Mouse (Mus musculus): ENCODE data around the gene Kpna6.
A peak's percentile ranks its signal among the peaks of the same experiment; 100 is the strongest.

Gene Kpna6

GRCm38 (mm10) chr4:129645204-129645603, 27.4 kb downstream of the Kpna6 start:
- DNase-seq: no peak

GRCm38 (mm10) chr4:129641756-129642155, 30.8 kb downstream of the Kpna6 start:
- peak; percentile 42 for DNase-seq

- peak; percentile 98 for DNase-seq
These were observed 31.7 kb downstream of the Kpna6 start, which contains the start of gene Txlna for GRCm38 (mm10) chr4:129640638-129641467. Txlna (minus strand) TSS chr4:129641065.

DNA sequence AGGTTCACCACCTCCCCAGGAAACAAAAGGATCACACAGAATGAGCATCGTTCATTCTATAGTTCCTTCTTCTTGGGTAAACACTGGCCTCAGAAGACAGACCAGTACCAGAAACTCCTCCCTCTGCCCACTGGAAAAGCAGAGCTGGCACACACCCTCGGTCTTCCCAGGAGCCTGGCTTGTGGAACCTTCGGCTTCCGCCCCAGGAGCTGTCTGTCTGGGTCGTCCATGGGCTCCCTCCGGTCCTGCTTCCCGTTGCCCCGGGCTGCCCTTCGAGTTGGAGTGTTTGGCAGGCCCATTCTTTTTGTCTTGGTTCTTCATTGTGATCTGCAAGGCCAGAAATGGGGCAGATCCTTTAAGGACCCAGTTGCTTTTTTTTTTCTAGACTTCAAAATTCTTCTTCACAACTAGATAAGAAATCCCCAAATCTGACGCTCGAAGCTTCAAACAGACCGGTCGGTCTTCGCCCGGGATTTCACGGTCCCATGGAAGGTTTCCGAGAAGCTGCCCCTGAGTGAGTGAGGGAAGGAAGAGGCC, 32.4 kb downstream of the Kpna6 start:
- DNase-seq: peak; percentile 48

- no peak for DNase-seq
These were observed 33.3 kb downstream of the Kpna6 start for GRCm38 (mm10) chr4:129639221-129639620.

GRCm38 (mm10) chr4:129633852-129634251, 38.7 kb downstream of the Kpna6 start:
- no peak for DNase-seq

DNA sequence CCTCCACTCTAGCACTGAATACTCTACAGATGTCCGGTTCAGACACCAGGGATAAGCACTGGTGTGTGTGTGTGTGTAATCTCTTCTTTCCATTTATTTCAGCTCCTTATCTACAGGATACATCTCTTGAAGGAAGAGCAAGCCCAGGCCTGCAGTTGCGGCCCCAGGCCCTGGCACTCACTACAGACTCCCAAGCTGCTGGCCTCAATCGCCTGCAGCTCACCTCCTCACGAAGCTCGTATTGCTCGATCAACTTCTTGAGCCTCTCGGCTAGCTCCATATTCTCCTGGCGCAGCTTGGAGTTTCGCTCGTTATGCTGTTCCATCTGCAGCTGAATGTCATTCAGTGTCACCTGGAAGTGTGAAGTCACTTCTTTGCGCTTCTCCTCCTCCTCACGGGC, 40.7 kb downstream of the Kpna6 start:
- DNase-seq: no peak

- no peak for DNase-seq
These were observed 41.6 kb downstream of the Kpna6 start for GRCm38 (mm10) chr4:129630944-129631343.

DNA sequence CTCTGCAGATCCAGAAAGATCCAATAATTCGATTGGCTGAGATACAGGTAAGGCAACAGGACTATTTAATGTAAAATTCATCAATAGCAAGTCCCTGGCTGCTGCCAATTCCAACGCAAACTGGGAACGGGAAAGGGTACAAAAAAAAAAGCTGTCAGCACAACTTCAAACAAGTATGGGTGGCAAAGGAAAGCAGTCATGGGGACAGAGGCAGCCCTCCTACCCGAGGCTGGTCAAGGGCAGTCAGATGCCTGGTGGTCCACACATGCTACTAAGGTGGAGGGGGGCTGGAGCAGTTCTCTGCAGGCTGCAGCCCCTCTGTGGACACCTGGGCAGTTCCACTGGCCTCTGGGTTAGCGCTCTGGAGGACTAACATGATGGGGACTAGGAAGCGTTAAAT, 46.5 kb downstream of the Kpna6 start:
- no peak for DNase-seq

DNA sequence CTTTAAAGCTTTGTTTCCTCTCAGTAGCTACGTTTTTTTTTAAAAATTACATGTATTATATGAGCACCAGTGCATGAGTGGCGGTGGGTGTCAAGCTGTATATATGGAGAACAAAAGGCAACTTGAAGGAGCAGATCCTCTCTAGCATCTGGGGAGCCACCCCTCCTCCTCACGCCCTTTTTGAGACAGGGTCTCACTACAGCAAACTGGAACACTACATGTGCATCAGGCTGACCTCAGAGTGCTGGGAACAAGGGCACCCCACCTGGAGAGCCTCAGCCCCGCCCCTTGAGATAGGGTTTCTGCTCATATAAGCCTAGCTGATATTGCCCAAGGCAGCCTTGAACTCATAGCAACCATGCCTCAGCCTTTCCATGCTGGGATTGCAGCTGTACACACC, 47.1 kb downstream of the Kpna6 start:
- DNase-seq: no peak

- DNase-seq: peak; percentile 61
These were observed 47.6 kb downstream of the Kpna6 start for GRCm38 (mm10) chr4:129625029-129625370.

DNA sequence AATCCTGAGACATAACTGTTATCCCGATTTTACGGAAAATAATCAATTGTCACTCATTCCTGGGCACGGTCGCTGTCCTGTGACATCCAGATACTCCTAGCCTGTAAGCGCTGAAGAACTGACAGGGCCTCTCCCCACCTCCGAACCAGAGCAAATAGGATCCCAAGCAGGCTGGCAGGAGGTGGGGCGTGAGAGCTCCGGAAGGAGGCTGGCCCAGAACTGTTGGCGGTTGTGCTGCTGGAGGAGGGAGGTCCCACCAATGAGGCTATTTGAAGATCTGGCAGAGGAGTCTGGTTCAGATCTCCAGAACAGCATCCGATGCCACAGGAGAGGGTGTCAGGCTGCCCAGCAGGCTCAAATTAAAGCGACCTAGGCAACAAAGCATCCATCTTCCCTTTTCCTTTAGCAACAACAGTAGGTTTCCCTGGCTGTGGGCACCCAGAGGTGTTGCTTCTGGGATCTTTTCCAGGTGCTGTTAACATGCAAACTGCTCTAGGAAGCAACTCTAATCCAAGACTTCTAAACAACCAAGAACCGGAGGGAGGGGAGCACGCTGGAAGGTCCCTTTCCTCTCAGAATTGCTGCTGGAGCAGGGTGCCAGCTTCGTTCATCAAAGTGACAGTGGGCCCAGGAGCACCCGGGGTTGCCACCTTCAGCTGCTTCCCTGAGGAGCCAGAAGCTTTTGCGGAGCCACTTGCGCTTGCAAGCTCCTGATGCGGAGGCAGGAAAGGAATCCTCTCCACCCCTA, 48.1 kb downstream of the Kpna6 start:
- peak; percentile 90 for DNase-seq

DNA sequence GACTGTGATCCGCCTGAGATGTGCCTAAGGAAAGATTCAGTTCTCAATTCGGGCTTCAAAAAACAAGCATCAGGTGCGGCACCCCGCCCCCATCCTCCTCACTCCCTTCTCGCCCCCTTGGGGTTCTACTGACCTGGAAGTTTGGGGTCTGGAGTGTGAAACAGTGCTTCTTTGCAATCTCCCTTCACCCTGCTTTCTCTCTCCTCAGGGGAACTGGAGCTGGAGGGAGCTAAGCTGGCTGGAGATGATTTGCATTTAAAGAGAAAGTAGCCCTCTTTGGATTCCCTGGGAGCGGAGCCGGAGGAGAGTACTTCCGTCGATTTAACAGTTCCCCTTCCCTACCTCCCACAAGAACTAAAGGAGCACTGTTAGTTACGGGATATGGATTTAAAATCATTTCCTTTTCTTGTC, 48.9 kb downstream of the Kpna6 start, which contains the start of gene Ccdc28b:
TSS of gene Ccdc28b (minus strand) at position 267 of the 411 bp plus-strand sequence.
- peak; percentile 69 for DNase-seq

- no peak for DNase-seq
These were observed 49.6 kb downstream of the Kpna6 start for GRCm38 (mm10) chr4:129622803-129623535.

DNA sequence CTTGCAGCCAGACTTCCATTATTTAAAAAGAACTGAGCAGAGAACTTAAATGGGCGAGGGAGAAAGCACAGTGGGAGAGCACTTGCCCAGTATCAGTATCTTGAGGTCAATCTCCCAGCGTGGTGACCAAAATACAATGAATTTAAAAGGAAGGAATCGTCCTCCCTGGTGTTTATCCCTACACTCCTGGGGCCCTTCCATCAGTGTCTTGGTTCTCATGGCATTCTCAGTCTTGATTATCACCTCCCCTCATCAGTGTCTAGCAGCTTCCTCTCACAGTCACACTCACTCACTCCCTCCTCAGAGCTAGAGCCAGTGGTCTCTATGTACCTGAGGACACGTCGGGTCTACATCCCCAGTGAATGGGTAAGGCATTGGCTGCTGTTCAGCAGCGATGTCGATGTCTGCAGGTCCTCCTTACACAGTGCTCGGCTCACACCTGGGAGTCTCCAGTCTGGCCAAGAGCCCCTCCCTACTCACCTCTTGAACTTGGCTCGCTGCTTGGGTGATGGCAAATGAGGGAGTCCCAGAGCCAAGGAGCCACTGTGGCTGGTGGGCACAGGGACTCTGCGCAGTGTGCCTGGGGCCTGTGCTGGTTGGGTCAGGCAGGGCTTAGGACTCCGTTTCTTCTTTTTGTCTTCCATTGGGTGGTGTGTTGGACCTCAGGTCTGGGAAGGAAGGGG, 50.3 kb downstream of the Kpna6 start:
- no peak for DNase-seq

GRCm38 (mm10) chr4:129621283-129621841, 51.2 kb downstream of the Kpna6 start:
- peak; percentile 63 for DNase-seq

- no peak for DNase-seq
These were observed 51.9 kb downstream of the Kpna6 start for GRCm38 (mm10) chr4:129620419-129621282.

GRCm38 (mm10) chr4:129618786-129619691, 53.5 kb downstream of the Kpna6 start, which contains the start of gene Iqcc:
Iqcc (minus strand) TSS chr4:129619099.
- DNase-seq: peak; percentile 97

- DNase-seq: no peak
These were observed 54.5 kb downstream of the Kpna6 start for GRCm38 (mm10) chr4:129618031-129618430.

DNA sequence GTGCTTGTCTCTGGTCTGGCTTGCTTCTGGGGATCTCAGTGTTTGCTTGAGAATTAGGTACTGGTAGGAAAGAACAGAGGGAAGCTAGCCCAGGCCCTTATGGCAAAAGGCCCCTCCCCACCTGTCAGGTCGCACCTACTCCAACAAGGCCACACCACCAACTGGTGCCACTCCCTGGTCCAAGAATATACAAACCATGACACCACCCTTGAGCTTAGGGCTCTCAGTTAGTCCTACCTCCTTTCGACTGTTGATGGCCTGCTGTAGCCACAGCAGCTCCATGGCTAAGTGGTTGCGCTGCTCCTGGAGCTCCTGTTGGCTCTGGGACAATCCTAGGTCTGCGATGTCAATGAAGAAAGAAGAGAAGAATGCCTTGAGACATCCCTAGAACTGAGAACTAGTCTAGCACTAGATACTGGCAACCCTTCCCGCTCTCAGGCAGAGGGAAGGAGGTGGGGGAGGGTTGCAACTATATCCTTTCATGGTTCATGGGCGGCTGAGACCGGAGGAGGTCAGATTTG, 55.4 kb downstream of the Kpna6 start:
- DNase-seq: no peak
